Mouse (Mus musculus): ENCODE data around the gene Smg9. TPM values are rescaled to one million over a fixed set of nuclear protein-coding genes. Genes with fewer than 3 reads are reported as not detected.

The Smg9 gene
- polyA plus RNA-seq, 1 experiment from 2014 or later: 20.6 TPM

DNA sequence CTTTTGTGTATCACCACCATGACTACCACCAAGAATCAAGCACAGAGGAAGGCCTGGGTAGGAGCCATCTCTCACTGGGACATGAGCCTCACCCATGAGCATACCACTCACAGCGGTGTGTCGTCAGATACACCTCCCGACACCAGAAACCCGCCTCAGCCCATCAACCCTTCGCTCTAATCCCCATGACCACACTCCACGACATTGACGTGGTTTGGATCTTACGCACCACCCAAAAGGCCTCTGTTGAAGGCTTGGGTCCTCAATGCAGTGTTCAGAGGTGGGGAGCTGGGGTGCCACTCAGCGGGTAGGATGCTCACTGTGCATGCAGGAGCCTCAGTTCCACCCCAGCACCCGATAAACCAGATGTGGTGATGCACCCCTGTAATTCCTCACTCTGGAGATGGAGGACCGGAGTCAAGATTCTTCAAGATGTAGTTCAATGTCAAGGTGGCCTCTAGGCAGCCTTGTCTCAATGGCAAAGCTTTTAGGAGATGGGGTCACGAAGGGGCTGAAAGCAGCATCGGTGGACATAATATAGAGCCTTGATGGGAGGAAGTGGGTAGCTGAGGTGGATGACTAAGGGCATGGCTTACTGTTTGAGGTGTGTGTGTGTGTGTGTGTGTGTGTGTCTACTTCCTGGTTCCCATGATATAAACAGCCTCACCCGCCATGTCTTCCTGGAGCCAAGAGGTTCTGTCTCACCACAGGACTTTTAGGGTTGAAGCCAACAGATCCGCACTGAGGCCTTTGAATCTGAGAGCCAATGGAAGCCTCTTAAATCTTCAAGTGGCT is 31.3 kb downstream of the Smg9 start:
- no peak overlapping the region for H3K4me2 ChIP-seq (ENCODE audit: low read length)
- no peaks in the 10 kb centered on the region for H3K36me3 ChIP-seq (ENCODE audit: insufficient read depth, low read length)
- no peaks in the 10 kb centered on the region for H3K4me1 ChIP-seq (replicated peaks; ENCODE audit: insufficient read depth, low read length)
- no peaks in the 10 kb centered on the region for H3K27me3 ChIP-seq (ENCODE audit: insufficient read depth, low read length)
- H3K27ac ChIP-seq: no peak overlapping the region
- ATAC-seq (replicated peaks; ENCODE audit: low FRiP score, low read depth): no peak
- DNase-seq (ENCODE audit: low spot score): no peak
- no peak for TF ChIP-seq CTCF (IDR thresholded peaks at IDR 0.05; ENCODE audit: low read depth)
- 93% methylated on average over 15 of the region's 15 CpGs for WGBS
- no peak overlapping the region for H3K4me3 ChIP-seq (replicated peaks; ENCODE audit: low read depth, low read length)
- H3K9ac ChIP-seq (ENCODE audit: low read depth, low read length): no peak overlapping the region
- no peaks in the 10 kb centered on the region for H3K9me3 ChIP-seq (replicated peaks; ENCODE audit: low read length)

DNA sequence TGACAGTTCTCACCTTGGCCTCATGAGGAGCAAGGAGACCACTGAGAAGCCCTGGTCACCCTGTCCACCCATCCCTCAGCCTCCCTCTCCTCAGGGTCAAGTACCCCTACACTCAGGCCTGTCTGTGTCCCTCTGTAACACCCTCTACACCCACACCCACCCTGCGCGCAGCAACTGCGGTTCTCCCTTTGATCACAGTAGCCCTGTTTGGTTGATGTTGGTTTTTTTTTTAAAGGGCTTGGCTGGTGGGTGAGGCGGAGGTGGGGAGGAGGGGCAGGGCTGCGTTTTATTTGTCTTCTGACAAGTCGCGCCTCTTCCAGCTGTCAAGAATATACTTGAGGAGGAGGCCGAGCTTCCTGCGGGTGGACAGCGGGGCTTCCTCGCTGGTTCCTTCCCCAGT is 32.3 kb downstream of the Smg9 start:
- Histone ChIP-seq H3K9ac (ENCODE audit: low read depth, low read length) (no peak overlapping the region), H3K4me2 (ENCODE audit: low read length) (no peak overlapping the region), H3K27me3 (ENCODE audit: insufficient read depth, low read length) (no peaks in the 10 kb centered on the region), H3K4me1 (replicated peaks; ENCODE audit: insufficient read depth, low read length) (no peaks in the 10 kb centered on the region), H3K27ac (no peak overlapping the region), H3K36me3 (ENCODE audit: insufficient read depth, low read length) (no peaks in the 10 kb centered on the region), H3K9me3 (replicated peaks; ENCODE audit: low read length) (no peaks in the 10 kb centered on the region), H3K4me3 (replicated peaks; ENCODE audit: low read depth, low read length) (no peak overlapping the region)
- no peak for ATAC-seq (replicated peaks; ENCODE audit: low FRiP score, low read depth)
- TF ChIP-seq CTCF (IDR thresholded peaks at IDR 0.05; ENCODE audit: low read depth): no peak
- DNase-seq (ENCODE audit: low spot score): no peak
- WGBS: 53% methylated on average over 11 of the region's 11 CpGs

- H3K4me3 ChIP-seq (replicated peaks; ENCODE audit: low read depth, low read length): no peak overlapping the region
- no peaks in the 10 kb centered on the region for H3K9me3 ChIP-seq (replicated peaks; ENCODE audit: low read length)
- no peak overlapping the region for H3K4me2 ChIP-seq (ENCODE audit: low read length)
- DNase-seq (ENCODE audit: low spot score) (no peak), ATAC-seq (replicated peaks; ENCODE audit: low FRiP score, low read depth) (no peak)
- no peaks in the 10 kb centered on the region for H3K27me3 ChIP-seq (ENCODE audit: insufficient read depth, low read length)
- H3K27ac ChIP-seq: no peak overlapping the region
- no peak for TF ChIP-seq CTCF (IDR thresholded peaks at IDR 0.05; ENCODE audit: low read depth)
- no peak overlapping the region for H3K9ac ChIP-seq (ENCODE audit: low read depth, low read length)
- no peaks in the 10 kb centered on the region for H3K36me3 ChIP-seq (ENCODE audit: insufficient read depth, low read length)
- 68% methylated on average over 5 of the region's 5 CpGs for WGBS
- no peaks in the 10 kb centered on the region for H3K4me1 ChIP-seq (replicated peaks; ENCODE audit: insufficient read depth, low read length)
These were observed 35.9 kb downstream of the Smg9 start for GRCm38 (mm10) chr7:24435305-24435704.

DNA sequence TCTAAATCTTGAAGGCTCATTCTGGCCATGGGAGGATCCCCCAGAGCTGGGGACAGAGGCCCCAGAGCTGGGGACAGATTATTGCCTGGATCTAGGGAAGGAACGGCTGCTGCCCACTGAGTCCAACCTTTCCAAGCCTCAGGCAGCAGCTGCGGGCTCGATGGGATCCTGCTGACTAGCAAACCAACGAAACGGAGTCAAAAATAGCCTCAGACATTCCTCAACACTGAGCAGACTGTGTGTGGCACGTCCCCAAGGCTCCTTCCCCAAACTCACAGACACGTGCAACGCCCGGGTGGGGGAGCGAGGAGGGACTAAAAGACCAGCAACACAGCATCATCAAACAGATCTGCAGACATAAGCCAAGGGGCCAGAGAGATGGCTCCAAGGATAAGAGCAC is 38.6 kb downstream of the Smg9 start:
- no peak overlapping the region for H3K27ac ChIP-seq
- TF ChIP-seq CTCF (IDR thresholded peaks at IDR 0.05; ENCODE audit: low read depth): no peak
- H3K27me3 ChIP-seq (ENCODE audit: insufficient read depth, low read length): no peaks in the 10 kb centered on the region
- 71% methylated on average over 10 of the region's 10 CpGs for WGBS
- no peaks in the 10 kb centered on the region for H3K36me3 ChIP-seq (ENCODE audit: insufficient read depth, low read length)
- H3K9me3 ChIP-seq (replicated peaks; ENCODE audit: low read length): no peaks in the 10 kb centered on the region
- no peak overlapping the region for H3K4me2 ChIP-seq (ENCODE audit: low read length)
- no peak overlapping the region for H3K4me3 ChIP-seq (replicated peaks; ENCODE audit: low read depth, low read length)
- no peak for DNase-seq (ENCODE audit: low spot score)
- ATAC-seq (replicated peaks; ENCODE audit: low FRiP score, low read depth): no peak
- H3K4me1 ChIP-seq (replicated peaks; ENCODE audit: insufficient read depth, low read length): no peaks in the 10 kb centered on the region
- H3K9ac ChIP-seq (ENCODE audit: low read depth, low read length): no peak overlapping the region

DNA sequence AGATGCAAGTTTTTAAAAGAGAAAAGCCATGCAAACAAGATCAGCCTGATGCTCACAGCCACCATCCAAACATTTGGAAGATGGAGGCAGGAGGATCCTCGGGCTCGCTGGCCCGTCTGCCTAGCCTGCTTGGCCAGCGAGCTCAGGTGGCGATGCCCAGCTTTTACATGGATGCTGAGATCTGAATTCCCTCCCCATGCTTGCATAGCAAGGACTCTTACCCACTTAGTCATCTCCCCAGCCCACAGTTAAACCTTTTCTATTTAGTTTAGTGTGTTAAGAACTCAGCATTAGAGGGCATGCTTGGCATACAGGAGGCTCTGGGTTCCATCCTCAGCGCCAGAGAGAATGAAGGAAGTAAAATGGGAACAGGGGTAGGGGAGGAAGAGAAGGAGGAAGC is 39.8 kb downstream of the Smg9 start:
- Histone ChIP-seq H3K9me3 (replicated peaks; ENCODE audit: low read length) (no peaks in the 10 kb centered on the region), H3K9ac (ENCODE audit: low read depth, low read length) (no peak overlapping the region), H3K4me1 (replicated peaks; ENCODE audit: insufficient read depth, low read length) (no peaks in the 10 kb centered on the region), H3K27ac (no peak overlapping the region), H3K4me2 (ENCODE audit: low read length) (no peak overlapping the region), H3K27me3 (ENCODE audit: insufficient read depth, low read length) (no peaks in the 10 kb centered on the region), H3K4me3 (replicated peaks; ENCODE audit: low read depth, low read length) (no peak overlapping the region), H3K36me3 (ENCODE audit: insufficient read depth, low read length) (no peaks in the 10 kb centered on the region)
- 85% methylated on average over 6 of the region's 6 CpGs for WGBS
- no peak for DNase-seq (ENCODE audit: low spot score)
- TF ChIP-seq CTCF (IDR thresholded peaks at IDR 0.05; ENCODE audit: low read depth): no peak
- no peak for ATAC-seq (replicated peaks; ENCODE audit: low FRiP score, low read depth)

- no peak overlapping the region for H3K4me2 ChIP-seq (ENCODE audit: low read length)
- H3K27me3 ChIP-seq (ENCODE audit: insufficient read depth, low read length): no peaks in the 10 kb centered on the region
- H3K9me3 ChIP-seq (replicated peaks; ENCODE audit: low read length): no peaks in the 10 kb centered on the region
- no peaks in the 10 kb centered on the region for H3K36me3 ChIP-seq (ENCODE audit: insufficient read depth, low read length)
- ATAC-seq (replicated peaks; ENCODE audit: low FRiP score, low read depth): no peak
- H3K27ac ChIP-seq: no peak overlapping the region
- no peak for DNase-seq (ENCODE audit: low spot score)
- whole genome bisulfite sequencing: 70% methylated on average over 7 of the region's 7 CpGs
- no peak for TF ChIP-seq CTCF (IDR thresholded peaks at IDR 0.05; ENCODE audit: low read depth)
- H3K4me3 ChIP-seq (replicated peaks; ENCODE audit: low read depth, low read length): no peak overlapping the region
- no peak overlapping the region for H3K9ac ChIP-seq (ENCODE audit: low read depth, low read length)
- H3K4me1 ChIP-seq (replicated peaks; ENCODE audit: insufficient read depth, low read length): no peaks in the 10 kb centered on the region
These were observed 40.5 kb downstream of the Smg9 start for GRCm38 (mm10) chr7:24439891-24440290.

GRCm38 (mm10) chr7:24441785-24442184 is 42.4 kb downstream of the Smg9 start:
- ATAC-seq (replicated peaks; ENCODE audit: low FRiP score, low read depth) (peak; percentile 75), DNase-seq (ENCODE audit: low spot score) (peak; percentile 87)
- TF ChIP-seq CTCF (IDR thresholded peaks at IDR 0.05; ENCODE audit: low read depth): peak; percentile 99
- no peaks in the 10 kb centered on the region for H3K36me3 ChIP-seq (ENCODE audit: insufficient read depth, low read length)
- no peaks in the 10 kb centered on the region for H3K9me3 ChIP-seq (replicated peaks; ENCODE audit: low read length)
- H3K27me3 ChIP-seq (ENCODE audit: insufficient read depth, low read length): no peaks in the 10 kb centered on the region
- H3K4me3 ChIP-seq (replicated peaks; ENCODE audit: low read depth, low read length): no peak overlapping the region
- H3K4me2 ChIP-seq (ENCODE audit: low read length): no peak overlapping the region
- H3K4me1 ChIP-seq (replicated peaks; ENCODE audit: insufficient read depth, low read length): no peaks in the 10 kb centered on the region
- H3K9ac ChIP-seq (ENCODE audit: low read depth, low read length): no peak overlapping the region
- 11% methylated on average over 1 of the region's 1 CpGs for WGBS
- no peak overlapping the region for H3K27ac ChIP-seq

Measured in kidney, postnatal 0 days (tissue).